Mouse (Mus musculus) fat pad, adult 2 months (tissue): ENCODE measurements at regions not wholly inside any gene's neighbourhood (a gene's known extent, or its start where the extent isn't known, plus 50 kb on each side); places are given as distances from the start of the nearest gene placed in this dataset.

Source experiments
- DNase-seq: peaks from one replicate; pipeline ENCODE4 v3.0.0-alpha.2; 2011; ENCODE audit warnings: low read depth, low spot score; ENCODE audit errors: extremely low read depth

GRCm38 (mm10) chr13:52702201-52702611 is 119.2 kb downstream of the Syk start:
- DNase-seq, result peak; percentile 98

- DNase-seq, result peak; percentile 74
Measured at GRCm38 (mm10) chr13:52703401-52704164, 120.6 kb downstream of the Syk start.

GRCm38 (mm10) chr13:52704673-52705072 is 121.7 kb downstream of the Syk start:
- peak; percentile 99 for DNase-seq

GRCm38 (mm10) chr13:52709580-52709979 is 126.6 kb downstream of the Syk start:
- DNase-seq, result no peak

GRCm38 (mm10) chr13:52711713-52712369 is 128.9 kb downstream of the Syk start:
- DNase-seq, result no peak

GRCm38 (mm10) chr13:52721463-52721862 is 138.5 kb downstream of the Syk start:
- DNase-seq, result no peak

GRCm38 (mm10) chr13:52722718-52723117 is 139.7 kb downstream of the Syk start:
- DNase-seq, result no peak

- DNase-seq, result no peak
Measured at GRCm38 (mm10) chr13:52726043-52726442, 143.1 kb downstream of the Syk start.

- DNase-seq, result no peak
Measured at GRCm38 (mm10) chr13:52726525-52726924, 143.6 kb downstream of the Syk start.

GRCm38 (mm10) chr13:52735453-52735933 is 152.5 kb downstream of the Syk start:
- DNase-seq, result peak; percentile 50

GRCm38 (mm10) chr13:52735934-52736523 is 153.1 kb downstream of the Syk start:
- DNase-seq, result peak; percentile 81

GRCm38 (mm10) chr13:52738095-52738660 is 155.2 kb downstream of the Syk start:
- DNase-seq, result no peak

- DNase-seq, result no peak
Measured at GRCm38 (mm10) chr13:52741371-52741770, 158.4 kb downstream of the Syk start.

- DNase-seq, result no peak
Measured at GRCm38 (mm10) chr13:52756005-52756404, 173.0 kb downstream of the Syk start.

- DNase-seq, result no peak
Measured at GRCm38 (mm10) chr13:52765508-52766181, 163.8 kb downstream of the Auh start.

- DNase-seq, result no peak
Measured at GRCm38 (mm10) chr13:52766236-52766635, 163.2 kb downstream of the Auh start.

GRCm38 (mm10) chr13:52769956-52770355 is 159.5 kb downstream of the Auh start:
- DNase-seq, result no peak

GRCm38 (mm10) chr13:52771518-52771917 is 158.0 kb downstream of the Auh start:
- no peak for DNase-seq

- DNase-seq, result no peak
Measured at GRCm38 (mm10) chr13:52772081-52772480, 157.4 kb downstream of the Auh start.

- DNase-seq, result no peak
Measured at GRCm38 (mm10) chr13:52777396-52778034, 152.0 kb downstream of the Auh start.
